Mouse (Mus musculus) T-helper 2 cell (primary cell): ENCODE measurements around the gene Dhrs3.

Experiments used
- in situ Hi-C: fragments of 300-600 bp; cut with MboI, MseI; formaldehyde crosslinking; loops from one replicate; pipeline ENCODE4 v1.15.1; 2025; ENCODE audit warnings: high pct_unique_total_duplicates

Dhrs3 gene

GRCm38 (mm10) chr4:144936563-144937154, 44.0 kb downstream of the Dhrs3 start:
- in situ Hi-C loops, result no loop called here

- in situ Hi-C loops, result no loop called here
Measured at GRCm38 (mm10) chr4:144939847-144940411, 47.3 kb downstream of the Dhrs3 start.

DNA sequence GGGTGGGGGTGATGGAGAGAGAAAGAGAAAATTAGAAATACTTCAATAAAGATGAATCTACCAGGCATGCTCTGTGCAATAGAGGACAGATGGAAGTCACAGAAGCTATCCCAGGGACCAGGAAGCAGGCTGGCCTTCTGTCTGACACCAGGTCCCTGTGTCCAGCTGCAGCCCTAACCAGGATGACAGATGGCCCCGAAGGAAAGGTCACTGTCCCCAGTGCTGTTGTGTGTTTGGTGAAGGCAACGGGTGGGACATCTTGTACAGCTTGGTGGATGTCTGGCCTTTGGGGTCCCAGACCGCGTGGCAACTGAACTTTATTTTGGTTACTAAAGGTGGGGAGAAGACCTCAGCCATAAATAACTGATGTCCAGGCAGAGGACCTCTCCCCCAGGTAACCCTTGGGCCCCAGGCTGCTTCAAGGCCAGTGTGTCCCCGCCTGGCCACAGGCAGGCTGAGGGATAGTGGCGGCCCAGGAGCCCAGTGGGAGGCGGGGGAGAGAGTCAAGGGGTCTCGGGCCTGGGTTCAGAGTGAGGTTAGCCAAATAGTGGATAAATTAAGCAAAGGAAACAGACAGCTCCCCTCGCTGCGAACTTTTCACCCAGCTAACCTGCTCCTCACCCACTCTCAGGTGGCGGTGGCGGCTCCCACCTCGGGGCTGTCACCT, 48.3 kb downstream of the Dhrs3 start:
- in situ Hi-C loops, result no loop called here

GRCm38 (mm10) chr4:144942433-144942832, 49.8 kb downstream of the Dhrs3 start:
- in situ Hi-C loops, result no loop called here

GRCm38 (mm10) chr4:144943273-144943672, 50.6 kb downstream of the Dhrs3 start:
- in situ Hi-C loops, result no loop called here

DNA sequence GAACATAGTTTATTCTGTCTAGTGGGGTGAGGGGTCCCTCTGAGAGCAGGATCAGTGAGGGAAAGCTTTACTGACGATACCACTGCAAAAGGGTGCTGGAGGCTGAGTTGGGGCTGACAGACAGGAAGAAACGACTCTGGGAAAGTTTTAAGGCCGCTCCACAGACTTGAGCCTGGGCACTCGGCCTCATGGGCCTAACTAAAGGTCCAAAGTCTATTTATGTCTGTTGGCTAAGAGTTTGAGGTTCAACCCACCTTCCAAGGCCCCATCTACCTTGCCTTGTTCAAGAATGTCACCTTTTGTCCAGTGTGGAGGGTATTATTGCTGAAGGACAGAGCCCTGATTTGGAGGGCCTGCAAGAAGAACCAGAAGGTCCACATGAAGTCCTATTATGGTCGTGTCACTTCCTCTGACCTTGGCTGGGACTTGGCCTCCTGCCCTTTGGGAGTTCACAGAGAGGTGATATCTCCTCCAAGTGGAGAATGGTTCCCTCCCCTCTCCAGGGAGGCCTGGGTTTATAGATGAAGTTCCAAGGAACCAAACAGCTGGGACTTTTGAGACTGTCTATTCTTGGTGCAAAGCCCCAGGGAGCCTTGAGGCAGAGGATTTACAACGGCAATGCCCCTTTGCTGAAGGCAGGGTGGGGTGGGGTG, 55.2 kb downstream of the Dhrs3 start:
- in situ Hi-C loops, result no loop called here

DNA sequence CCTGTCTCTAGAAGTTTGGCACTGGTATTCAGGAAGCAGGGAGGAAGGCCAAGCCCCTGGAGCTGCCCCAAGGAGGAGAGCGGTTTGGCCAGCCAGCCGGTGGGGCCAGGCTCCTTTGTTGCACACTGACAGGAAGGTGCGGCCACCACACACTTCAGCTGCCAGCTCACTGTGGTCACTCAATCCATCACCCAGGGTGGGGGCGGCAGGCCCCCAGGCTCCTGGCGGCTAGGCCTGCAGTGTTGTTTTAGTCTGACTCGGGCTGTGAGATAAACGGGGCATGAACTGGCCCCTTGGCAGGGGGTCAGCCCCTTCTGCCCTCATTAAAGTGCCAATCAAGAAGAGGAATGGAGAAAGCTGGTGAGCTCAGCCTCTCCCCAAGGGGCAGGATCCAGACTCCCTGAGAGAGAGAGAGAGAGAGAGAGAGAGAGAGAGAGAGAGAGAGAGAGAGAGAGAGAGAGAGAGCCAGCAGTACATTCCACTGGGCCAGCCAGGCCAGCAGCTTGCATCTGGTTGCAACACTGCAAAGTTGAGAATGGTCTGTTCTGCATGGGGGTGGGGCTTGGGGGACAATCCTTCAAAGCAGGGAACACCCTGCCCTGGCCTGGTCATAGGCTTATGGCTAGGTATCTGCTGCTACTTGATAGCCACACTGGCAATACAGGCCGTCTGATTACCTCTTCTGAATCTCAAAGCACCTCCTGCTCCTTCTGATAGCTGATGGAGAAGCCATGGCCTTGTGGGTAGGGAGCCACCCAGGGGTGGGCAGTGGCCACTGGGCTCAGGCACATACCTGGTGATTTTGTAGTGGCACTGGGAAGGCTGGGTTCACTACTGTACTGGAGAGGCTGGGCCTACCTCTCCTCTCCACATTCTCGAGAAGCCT, 57.1 kb downstream of the Dhrs3 start:
- in situ Hi-C loops, result no loop called here

GRCm38 (mm10) chr4:144950327-144950711, 57.7 kb downstream of the Dhrs3 start:
- in situ Hi-C loops, result no loop called here

- in situ Hi-C loops, result no loop called here
Measured at GRCm38 (mm10) chr4:144950883-144951282, 58.3 kb downstream of the Dhrs3 start.

DNA sequence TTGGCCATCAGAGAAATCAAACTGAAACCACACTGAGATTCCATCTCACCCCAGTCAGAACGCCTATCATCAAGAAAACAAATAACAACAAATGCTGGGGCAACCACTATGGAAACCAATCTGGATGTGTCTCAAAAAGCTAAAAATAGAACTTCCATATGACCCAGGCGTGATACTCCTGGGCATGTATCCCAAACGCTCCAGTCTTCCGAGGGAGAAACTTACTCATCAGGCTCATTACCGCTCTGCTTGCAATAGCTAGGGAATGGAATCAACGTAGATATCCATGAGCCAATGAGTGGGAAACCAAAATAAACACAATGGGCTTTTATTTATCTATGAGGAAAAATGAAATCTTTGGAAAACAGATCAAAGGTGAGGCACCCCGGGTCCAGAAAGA, 59.2 kb downstream of the Dhrs3 start:
- in situ Hi-C loops, result no loop called here

DNA sequence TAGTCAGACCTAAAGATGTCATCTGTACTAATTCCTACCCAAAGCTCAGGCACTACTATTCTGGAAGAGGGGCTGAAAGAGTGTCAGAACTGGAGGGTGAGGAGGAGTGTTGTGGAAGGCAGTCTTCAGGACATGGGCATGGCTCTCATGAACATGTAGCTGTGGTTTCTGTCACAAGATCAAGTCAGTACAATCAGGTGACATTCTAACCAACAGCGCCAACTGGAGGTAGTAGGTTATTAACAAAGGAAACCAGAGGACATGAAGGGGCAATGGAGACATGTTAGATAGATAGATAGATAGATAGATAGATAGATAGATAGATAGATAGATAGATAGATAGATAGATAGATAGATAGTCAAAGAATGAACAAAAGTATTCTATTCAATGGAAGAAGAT, 60.8 kb downstream of the Dhrs3 start:
- in situ Hi-C loops, result no loop called here

DNA sequence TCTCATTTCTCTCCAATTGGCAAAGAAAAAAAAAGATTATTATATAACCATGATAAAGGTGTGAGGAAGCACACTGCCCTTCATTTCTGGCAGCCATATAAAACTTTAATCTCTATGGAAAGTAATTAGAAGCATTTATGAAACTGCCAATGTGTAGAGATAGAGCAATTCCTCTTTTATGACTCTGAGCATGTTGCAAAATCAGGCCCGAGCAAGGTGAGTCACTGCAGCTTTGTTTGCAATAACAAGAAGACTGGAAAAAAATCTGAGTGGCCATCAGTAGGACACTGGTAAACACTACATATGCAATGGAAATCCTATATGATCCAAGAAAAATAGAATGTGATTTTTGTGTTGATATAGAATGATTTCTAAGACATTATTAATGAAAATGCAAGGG, 63.2 kb downstream of the Dhrs3 start:
- in situ Hi-C loops, result no loop called here

DNA sequence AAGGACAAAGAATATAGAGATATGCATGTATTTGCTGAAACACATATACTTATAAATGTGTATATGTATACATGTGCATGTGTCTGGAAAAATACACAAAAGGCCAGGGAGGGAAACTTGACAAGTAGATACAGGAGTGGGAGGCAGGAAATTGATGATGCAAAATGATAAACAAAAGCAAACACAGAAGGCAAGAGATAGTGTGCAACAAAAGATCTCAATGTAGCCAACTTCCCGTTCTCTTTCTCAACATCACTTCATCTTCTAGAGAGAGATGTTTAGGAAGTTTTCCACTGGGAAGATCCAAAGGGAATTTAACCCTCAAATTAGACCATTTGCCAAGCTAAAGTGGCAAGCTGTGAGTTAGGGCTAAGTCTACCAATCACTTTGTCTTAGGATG, 63.7 kb downstream of the Dhrs3 start:
- in situ Hi-C loops, result no loop called here

- in situ Hi-C loops, result no loop called here
Measured at GRCm38 (mm10) chr4:144957186-144957585, 64.6 kb downstream of the Dhrs3 start.

DNA sequence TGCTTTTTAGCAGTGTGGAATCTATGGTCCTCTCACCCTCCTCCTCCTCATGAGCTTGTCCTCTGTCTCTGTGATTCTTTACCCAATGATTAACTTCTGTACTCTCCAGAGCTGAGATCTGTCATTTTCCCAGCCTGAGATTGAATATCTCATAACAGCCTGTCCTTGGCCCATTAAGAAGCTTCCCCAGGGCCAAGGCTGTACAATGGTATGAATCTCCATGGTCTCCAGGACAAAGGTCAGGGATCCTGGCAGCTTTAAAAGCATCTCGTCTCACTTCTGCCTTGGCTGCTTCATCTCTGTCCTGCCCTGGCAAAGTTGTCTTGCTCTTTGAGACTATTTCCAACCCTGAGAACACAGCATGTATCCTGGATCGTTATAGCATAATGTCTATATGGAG, 65.1 kb downstream of the Dhrs3 start:
- in situ Hi-C loops, result no loop called here

DNA sequence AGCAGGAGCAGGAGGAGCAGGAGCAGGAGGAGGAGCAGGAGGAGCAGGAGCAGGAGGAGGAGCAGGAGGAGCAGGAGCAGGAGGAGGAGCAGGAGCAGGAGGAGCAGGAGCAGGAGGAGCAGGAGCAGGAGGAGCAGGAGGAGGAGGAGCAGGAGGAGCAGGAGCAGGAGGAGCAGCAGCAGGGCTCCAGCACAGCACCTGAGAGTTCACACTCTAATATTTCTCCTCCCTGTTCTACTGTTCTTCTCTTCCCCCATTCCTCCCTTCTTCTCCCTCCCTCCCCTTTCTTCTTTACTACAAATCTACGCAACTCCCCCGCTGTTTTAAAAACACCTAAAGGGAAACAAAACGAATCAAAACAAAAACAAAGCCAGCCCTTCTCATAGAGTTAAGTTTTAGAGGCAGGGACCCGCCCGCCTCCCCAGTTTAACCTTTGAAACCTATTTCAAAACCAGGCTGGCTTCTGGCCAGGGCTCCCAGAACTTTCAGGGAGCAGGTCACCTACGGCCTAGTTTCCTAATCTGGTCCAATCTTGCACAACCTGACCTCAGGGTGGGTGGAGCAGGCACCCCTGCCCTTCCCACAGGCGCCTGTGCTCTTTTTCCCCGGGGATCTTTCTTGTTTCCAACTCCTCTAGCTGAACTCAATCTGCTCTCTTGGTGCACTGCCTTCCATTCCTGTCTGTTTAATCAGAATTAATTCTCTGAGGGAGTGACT, 67.7 kb downstream of the Dhrs3 start:
- in situ Hi-C loops, result no loop called here

DNA sequence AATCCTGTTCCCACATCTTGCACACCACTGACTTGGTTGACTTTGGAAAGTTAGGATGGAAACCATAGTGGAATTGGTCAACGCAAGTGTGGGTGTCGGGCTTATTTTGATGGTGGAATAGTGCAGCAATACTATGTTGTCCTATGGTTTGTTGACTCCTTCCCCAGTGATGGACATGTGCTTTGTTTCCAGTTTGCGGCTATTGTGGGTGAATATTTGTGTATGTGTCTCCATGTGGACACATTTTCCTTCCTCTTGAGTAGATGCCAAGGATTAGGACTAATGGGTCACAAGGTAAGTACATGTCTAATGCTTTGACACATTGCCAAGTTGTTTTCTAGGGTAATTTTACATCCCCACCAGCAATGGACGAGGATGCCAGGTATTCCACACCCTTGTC, 68.6 kb downstream of the Dhrs3 start:
- in situ Hi-C loops, result no loop called here

DNA sequence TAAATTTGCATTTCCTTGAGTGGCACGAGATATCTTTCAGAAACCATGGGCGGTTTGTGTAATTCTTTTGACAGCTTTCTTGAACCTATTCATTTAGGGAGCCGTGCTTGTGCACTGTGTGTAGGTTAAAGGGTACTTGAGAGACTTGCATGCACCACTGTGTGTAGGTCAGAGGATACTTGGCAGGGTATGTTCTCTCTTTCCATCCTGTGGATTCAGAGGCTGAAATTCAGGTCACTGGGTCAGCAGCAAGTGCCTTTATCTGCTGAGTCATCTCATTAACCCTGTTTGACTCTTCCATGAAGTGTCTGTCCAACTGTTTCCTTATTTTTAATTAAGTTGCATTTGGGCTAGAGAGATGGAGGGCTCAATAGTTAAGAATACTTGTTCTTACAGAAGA, 69.1 kb downstream of the Dhrs3 start:
- in situ Hi-C loops, result no loop called here

DNA sequence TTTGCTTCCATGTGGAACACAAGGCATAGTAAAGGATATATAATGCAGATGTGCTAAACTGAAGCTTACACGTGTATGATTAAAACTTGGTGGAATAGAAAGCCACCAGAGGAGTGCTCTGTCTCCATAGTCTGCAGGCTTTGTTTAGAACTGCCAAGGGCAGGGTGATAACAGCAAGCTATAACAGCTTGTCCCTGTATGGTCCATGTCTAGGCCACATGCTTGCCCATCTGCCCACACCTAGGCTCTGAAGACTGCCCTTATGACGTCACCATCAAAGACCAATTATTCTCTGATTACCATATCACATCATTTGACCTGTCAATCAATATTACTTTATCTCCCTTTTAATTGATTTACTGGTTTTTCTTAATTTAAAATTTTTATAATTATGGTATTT, 72.6 kb downstream of the Dhrs3 start:
- in situ Hi-C loops, result no loop called here

- in situ Hi-C loops, result no loop called here
Measured at GRCm38 (mm10) chr4:144968371-144968770, 75.7 kb downstream of the Dhrs3 start.

- in situ Hi-C loops, result no loop called here
Measured at GRCm38 (mm10) chr4:144969030-144969429, 76.4 kb downstream of the Dhrs3 start.
